Mouse (Mus musculus): ENCODE data around the gene Trpv1. TPM values are rescaled to one million over a fixed set of nuclear protein-coding genes. Genes with fewer than 3 reads are reported as not detected.

Trpv1 gene
- polyA plus RNA-seq, 1 experiment from 2014 or later, result 0.24 TPM

DNA sequence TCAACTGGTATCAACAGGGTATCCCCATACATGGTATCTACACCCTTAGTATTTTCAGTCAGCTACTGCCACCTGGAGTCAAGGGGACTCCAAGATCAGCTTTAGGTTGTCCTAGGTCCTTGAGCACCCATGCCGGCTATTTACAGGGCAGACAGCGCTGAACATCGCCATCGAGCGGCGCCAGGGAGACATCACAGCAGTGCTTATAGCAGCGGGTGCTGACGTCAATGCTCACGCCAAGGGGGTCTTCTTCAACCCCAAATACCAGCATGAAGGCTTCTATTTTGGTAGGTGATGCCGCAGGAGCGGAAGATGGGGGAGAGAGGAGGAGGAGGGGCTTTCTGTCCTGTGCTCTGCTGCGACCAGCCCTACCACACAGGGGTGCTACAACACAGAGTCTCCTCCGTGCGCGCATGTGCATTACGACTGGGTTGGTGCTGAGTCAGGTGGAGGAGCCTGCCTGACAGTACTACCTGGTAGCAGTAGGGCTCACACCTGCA is 47.5 kb downstream of the Trpv1 start:
- Histone ChIP-seq H3K27ac (replicated peaks) (no peak overlapping the region), H3K36me3 (no peaks in the 10 kb centered on the region), H3K9me3 (replicated peaks) (no peaks in the 10 kb centered on the region), H3K9ac (no peak overlapping the region), H3K4me2 (replicated peaks) (peak overlapping the region; percentile 47), H3K4me1 (0 out of 2 replicates have a peak, but pooled peaks cover 13% of the 10 kb centered on the region), H3K4me3 (replicated peaks) (peak overlapping the region; percentile 37), H3K27me3 (no peaks in the 10 kb centered on the region)
- ATAC-seq (ENCODE audit: insufficient number of reproducible peaks, low FRiP score, low TSS enrichment, low read depth), result peak; percentile 56; the same call in 1 of the 2 replicates
- 3% methylated on average over 16 of the region's 16 CpGs for WGBS

DNA sequence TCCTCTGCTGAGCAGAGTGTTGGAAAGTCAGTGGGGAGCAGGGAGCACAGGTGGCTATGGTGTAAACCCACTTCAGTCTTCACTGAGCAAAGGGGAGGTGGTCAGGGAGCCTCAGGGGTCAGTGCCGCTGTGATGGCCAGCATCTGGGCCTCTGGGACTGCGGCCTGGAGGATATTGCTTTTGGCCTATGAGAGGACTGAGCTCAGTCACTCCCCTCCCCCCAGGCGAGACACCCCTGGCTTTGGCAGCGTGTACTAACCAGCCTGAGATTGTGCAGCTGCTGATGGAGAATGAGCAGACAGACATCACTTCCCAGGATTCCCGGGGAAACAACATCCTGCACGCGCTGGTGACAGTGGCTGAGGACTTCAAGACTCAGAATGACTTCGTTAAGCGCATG is 49.3 kb downstream of the Trpv1 start:
- H3K36me3 ChIP-seq, result no peaks in the 10 kb centered on the region
- WGBS, result 64% methylated on average over 9 of the region's 9 CpGs
- H3K4me3 ChIP-seq (replicated peaks), result no peak overlapping the region
- no peak overlapping the region for H3K9ac ChIP-seq
- H3K4me2 ChIP-seq (replicated peaks), result no peak overlapping the region
- no peak overlapping the region for H3K27ac ChIP-seq (replicated peaks)
- no peaks in the 10 kb centered on the region for H3K27me3 ChIP-seq
- no peak for ATAC-seq (ENCODE audit: insufficient number of reproducible peaks, low FRiP score, low TSS enrichment, low read depth)
- 0 out of 2 replicates have a peak, but pooled peaks cover 13% of the 10 kb centered on the region for H3K4me1 ChIP-seq
- no peaks in the 10 kb centered on the region for H3K9me3 ChIP-seq (replicated peaks)

DNA sequence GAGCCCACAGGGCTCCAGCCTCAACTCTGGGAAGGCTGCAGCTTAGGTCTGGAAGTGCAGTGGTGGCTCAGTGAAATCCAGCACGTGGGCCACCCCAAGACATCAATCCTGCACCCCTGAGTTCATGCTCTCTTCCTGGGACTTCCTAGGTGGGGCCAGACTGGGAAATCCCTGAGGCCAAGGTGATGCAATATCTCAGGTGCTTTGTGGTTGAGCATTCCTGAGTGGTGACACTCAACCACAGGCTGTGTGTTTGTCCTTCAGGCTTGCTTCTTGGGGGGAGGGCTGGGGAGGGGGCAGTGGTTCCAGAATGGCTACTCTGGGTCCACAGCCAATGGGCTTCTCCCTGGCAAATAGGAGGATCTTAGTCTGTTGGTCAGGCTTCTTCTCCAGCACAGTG is 49.8 kb downstream of the Trpv1 start:
- Histone ChIP-seq H3K9me3 (replicated peaks) (no peaks in the 10 kb centered on the region), H3K4me2 (replicated peaks) (no peak overlapping the region), H3K9ac (no peak overlapping the region), H3K4me1 (0 out of 2 replicates have a peak, but pooled peaks cover 13% of the 10 kb centered on the region), H3K4me3 (replicated peaks) (no peak overlapping the region), H3K27ac (replicated peaks) (no peak overlapping the region), H3K36me3 (no peaks in the 10 kb centered on the region), H3K27me3 (no peaks in the 10 kb centered on the region)
- no peak for ATAC-seq (ENCODE audit: insufficient number of reproducible peaks, low FRiP score, low TSS enrichment, low read depth)
- 29% methylated on average over 1 of the region's 1 CpGs for WGBS

DNA sequence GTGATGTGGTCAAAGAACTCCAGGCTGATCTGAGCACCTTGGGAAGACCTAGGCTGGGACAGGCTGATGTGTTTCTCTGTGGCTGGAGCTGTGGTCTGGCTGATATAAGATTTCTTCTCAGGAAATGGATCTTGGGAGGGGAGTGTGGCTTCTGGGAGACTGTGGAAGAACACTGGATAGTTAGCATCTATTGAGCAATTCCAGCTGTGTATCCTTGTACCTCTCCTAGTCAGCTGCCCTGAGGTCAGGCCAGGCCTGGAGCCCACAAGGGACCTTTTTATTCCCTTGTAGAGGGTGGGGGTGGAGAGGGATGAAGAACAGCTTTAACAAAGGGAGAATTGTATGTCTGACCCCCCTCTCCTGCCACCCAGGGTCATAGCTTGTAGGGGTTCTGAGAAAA is 50.3 kb downstream of the Trpv1 start:
- Histone ChIP-seq H3K27me3 (no peaks in the 10 kb centered on the region), H3K27ac (replicated peaks) (no peak overlapping the region), H3K4me2 (replicated peaks) (no peak overlapping the region), H3K4me1 (0 out of 2 replicates have a peak, but pooled peaks cover 13% of the 10 kb centered on the region), H3K4me3 (replicated peaks) (no peak overlapping the region), H3K36me3 (no peaks in the 10 kb centered on the region), H3K9ac (no peak overlapping the region), H3K9me3 (replicated peaks) (no peaks in the 10 kb centered on the region)
- no peak for ATAC-seq (ENCODE audit: insufficient number of reproducible peaks, low FRiP score, low TSS enrichment, low read depth)

- Histone ChIP-seq H3K4me2 (replicated peaks) (no peak overlapping the region), H3K36me3 (no peaks in the 10 kb centered on the region), H3K27ac (replicated peaks) (no peak overlapping the region), H3K4me1 (no peaks in the 10 kb centered on the region), H3K4me3 (replicated peaks) (no peak overlapping the region), H3K9ac (no peak overlapping the region), H3K27me3 (no peaks in the 10 kb centered on the region), H3K9me3 (replicated peaks) (no peaks in the 10 kb centered on the region)
- ATAC-seq (ENCODE audit: insufficient number of reproducible peaks, low FRiP score, low TSS enrichment, low read depth), result no peak
- WGBS, result 85% methylated on average over 1 of the region's 1 CpGs
These were observed 55.5 kb downstream of the Trpv1 start for GRCm38 (mm10) chr11:73289621-73290020.

- Histone ChIP-seq H3K4me3 (replicated peaks) (no peak overlapping the region), H3K4me1 (no peaks in the 10 kb centered on the region), H3K9ac (no peak overlapping the region), H3K9me3 (replicated peaks) (no peaks in the 10 kb centered on the region), H3K27ac (replicated peaks) (no peak overlapping the region), H3K36me3 (no peaks in the 10 kb centered on the region), H3K4me2 (replicated peaks) (no peak overlapping the region), H3K27me3 (no peaks in the 10 kb centered on the region)
- WGBS, result 44% methylated on average over 2 of the region's 2 CpGs
- ATAC-seq (ENCODE audit: insufficient number of reproducible peaks, low FRiP score, low TSS enrichment, low read depth), result no peak
These were observed 69.0 kb downstream of the Trpv1 start for GRCm38 (mm10) chr11:73303123-73303522.

Other genes starting within 250 kb of the Trpv1 start
- gene P2rx1, start 235.2 kb upstream of the Trpv1 start, polyA plus RNA-seq (2015; fragmentation: Nextera tagmentation; extraction: Ambion mirVana), result 2.6 and 2.8 TPM in 2 replicates
- gene Camkk1, start 215.3 kb upstream of the Trpv1 start, polyA plus RNA-seq (2015; fragmentation: Nextera tagmentation; extraction: Ambion mirVana), result 11.4 and 12.0 TPM in 2 replicates
- gene Ncbp3, start 186.5 kb upstream of the Trpv1 start, polyA plus RNA-seq (2015; fragmentation: Nextera tagmentation; extraction: Ambion mirVana), result 10.9 and 11.6 TPM in 2 replicates
- gene Itgae, start 143.7 kb upstream of the Trpv1 start, polyA plus RNA-seq (2015; fragmentation: Nextera tagmentation; extraction: Ambion mirVana), result 0.28 and 0.40 TPM in 2 replicates
- 10.9 and 11.5 TPM in 2 replicates for gene Haspin, start 96.0 kb upstream of the Trpv1 start, polyA plus RNA-seq (2015; fragmentation: Nextera tagmentation; extraction: Ambion mirVana)
- 0.98 and 1.0 TPM in 2 replicates for gene P2rx5, start 73.9 kb upstream of the Trpv1 start, polyA plus RNA-seq (2015; fragmentation: Nextera tagmentation; extraction: Ambion mirVana)
- 91.9 and 100 TPM in 2 replicates for gene Emc6, start 57.3 kb upstream of the Trpv1 start, polyA plus RNA-seq (2015; fragmentation: Nextera tagmentation; extraction: Ambion mirVana)
- gene Tax1bp3, start 57.2 kb upstream of the Trpv1 start, polyA plus RNA-seq (2015; fragmentation: Nextera tagmentation; extraction: Ambion mirVana), result 210 and 221 TPM in 2 replicates
- gene Ctns, start 35.2 kb upstream of the Trpv1 start, polyA plus RNA-seq (2015; fragmentation: Nextera tagmentation; extraction: Ambion mirVana), result 23.0 and 25.5 TPM in 2 replicates
- gene Shpk, start 34.8 kb upstream of the Trpv1 start, polyA plus RNA-seq (2015; fragmentation: Nextera tagmentation; extraction: Ambion mirVana), result 2.7 and 2.9 TPM in 2 replicates
- 0.84 and 0.87 TPM in 2 replicates for gene Trpv3, start 33.1 kb downstream of the Trpv1 start, polyA plus RNA-seq (2015; fragmentation: Nextera tagmentation; extraction: Ambion mirVana)
- gene Aspa, start 95.3 kb downstream of the Trpv1 start, polyA plus RNA-seq (2015; fragmentation: Nextera tagmentation; extraction: Ambion mirVana), result 2.0 and 2.4 TPM in 2 replicates
- not detected in 2 replicates for gene Gm49340, start 95.4 kb downstream of the Trpv1 start, polyA plus RNA-seq (2015; fragmentation: Nextera tagmentation; extraction: Ambion mirVana)
- not detected in 2 replicates for gene Spata22, start 95.4 kb downstream of the Trpv1 start, polyA plus RNA-seq (2015; fragmentation: Nextera tagmentation; extraction: Ambion mirVana)
- not detected in 2 replicates for gene Olfr20, start 116.5 kb downstream of the Trpv1 start, polyA plus RNA-seq (2015; fragmentation: Nextera tagmentation; extraction: Ambion mirVana)
- 0.13 and 0.17 TPM in 2 replicates for gene Olfr376, start 137.0 kb downstream of the Trpv1 start, polyA plus RNA-seq (2015; fragmentation: Nextera tagmentation; extraction: Ambion mirVana)
- gene Olfr1, start 165.3 kb downstream of the Trpv1 start, polyA plus RNA-seq (2015; fragmentation: Nextera tagmentation; extraction: Ambion mirVana), result 0.08 TPM in 1 of 2 replicates, not detected in the other
- gene Olfr378, start 194.2 kb downstream of the Trpv1 start, polyA plus RNA-seq (2015; fragmentation: Nextera tagmentation; extraction: Ambion mirVana), result not detected in 2 replicates
- 0.17 TPM in 1 of 2 replicates, not detected in the other for gene Olfr380, start 223.2 kb downstream of the Trpv1 start, polyA plus RNA-seq (2015; fragmentation: Nextera tagmentation; extraction: Ambion mirVana)